ENCODE assay signal across 27 mouse cellular contexts in genomic region chr1:33621791-33622190, GRCm38 (mm10). TPM values are rescaled to one million over a fixed set of nuclear protein-coding genes. Genes with fewer than 3 reads are reported as not detected.
A peak's percentile ranks its signal among the peaks of the same experiment; 100 is the strongest.
DNase-seq lines count a peak whose midpoint lies in the region; ATAC-seq and TF ChIP-seq lines count a peak whose summit lies in the region.
"Had no signal": no experiment of that assay in that cellular context is flagged by ENCODE, and none has a peak within 500 bp of the region (broad histone marks: within the 10 kb centered on the region; RNA-seq: fewer than 3 reads in every experiment).

No protein-coding gene starts in this region.

- peaks cover 53 to 58% of the 10 kb centered on the region in 2 experiments for H3K4me1 ChIP-seq in liver, embryonic 14.5 days (replicated peaks; ENCODE audit: control insufficient read depth in 2 of 2, insufficient read depth in 2 of 2, low read length in 1 of 2)
- H3K4me1 ChIP-seq in liver, postnatal 0 days (ENCODE audit: insufficient read depth): peaks cover 12% of the 10 kb centered on the region
- peaks cover 39% of the 10 kb centered on the region for H3K4me1 ChIP-seq in liver, embryonic 16.5 days (ENCODE audit: control insufficient read depth, low read depth, low read length)
- H3K4me1 ChIP-seq: embryonic facial prominence, embryonic 10.5 days; embryonic facial prominence, embryonic 13.5 days; forebrain, embryonic 10.5 days; heart, embryonic 10.5 days; heart, embryonic 13.5 days; hindbrain, embryonic 12.5 days; hindbrain, embryonic 15.5 days; intestine, embryonic 15.5 days had no signal

- no peaks in the 10 kb centered on the region for H3K9me3 ChIP-seq in liver, embryonic 14.5 days (ENCODE audit: control insufficient read depth, low read length)
- no peaks in the 10 kb centered on the region for H3K9me3 ChIP-seq in liver, postnatal 0 days (ENCODE audit: low read length)
- H3K9me3 ChIP-seq in liver, embryonic 16.5 days (replicated peaks; ENCODE audit: control insufficient read depth, low read length): no peaks in the 10 kb centered on the region
- H3K9me3 ChIP-seq: embryonic facial prominence, embryonic 10.5 days; embryonic facial prominence, embryonic 13.5 days; forebrain, embryonic 10.5 days; forebrain, embryonic 13.5 days; heart, embryonic 10.5 days; heart, embryonic 13.5 days; hindbrain, embryonic 12.5 days; hindbrain, embryonic 15.5 days; intestine, embryonic 15.5 days had no signal

- peaks cover 22% of the 10 kb centered on the region for H3K36me3 ChIP-seq in liver, embryonic 14.5 days (replicated peaks; ENCODE audit: control insufficient read depth, insufficient read depth, low read depth)
- peaks cover 10% of the 10 kb centered on the region for H3K36me3 ChIP-seq in liver, postnatal 0 days (replicated peaks; ENCODE audit: insufficient read depth, low read length)
- H3K36me3 ChIP-seq in liver, embryonic 16.5 days (ENCODE audit: control insufficient read depth, insufficient read depth): peaks cover 9% of the 10 kb centered on the region
- H3K36me3 ChIP-seq: hindbrain, embryonic 12.5 days; hindbrain, embryonic 15.5 days; intestine, embryonic 15.5 days had no signal

- no peak overlapping the region for H3K4me3 ChIP-seq in liver, embryonic 14.5 days (ENCODE audit: insufficient read depth in 1 of 2, low read depth in 2 of 2, low read length in 2 of 2)
- no peak overlapping the region for H3K4me3 ChIP-seq in liver, postnatal 0 days (ENCODE audit: low read depth, low read length)
- H3K4me3 ChIP-seq in liver, embryonic 16.5 days (ENCODE audit: low read depth, low read length): no peak overlapping the region
- H3K4me3 ChIP-seq: embryonic facial prominence, embryonic 10.5 days; embryonic facial prominence, embryonic 13.5 days; erythroblast, embryonic 14.5 days; forebrain, embryonic 10.5 days; forebrain, embryonic 13.5 days; heart, adult 2 months; heart, embryonic 10.5 days; heart, embryonic 13.5 days; hindbrain, embryonic 12.5 days; hindbrain, embryonic 15.5 days; intestine, embryonic 15.5 days had no signal

- peak overlapping the region; percentile 29; the same call in 1 of the 2 replicates for H3K27ac ChIP-seq in liver, embryonic 14.5 days
- no peak overlapping the region for H3K27ac ChIP-seq in liver, postnatal 0 days (ENCODE audit: low read depth)
- peak overlapping the region; percentile 29; the same call in 1 of the 2 replicates for H3K27ac ChIP-seq in liver, embryonic 16.5 days (ENCODE audit: low read length)
- H3K27ac ChIP-seq: embryonic facial prominence, embryonic 10.5 days; embryonic facial prominence, embryonic 13.5 days; forebrain, embryonic 10.5 days; forebrain, embryonic 13.5 days; heart, adult 2 months; heart, embryonic 10.5 days; heart, embryonic 13.5 days; hindbrain, embryonic 12.5 days; hindbrain, embryonic 15.5 days; intestine, embryonic 15.5 days had no signal

- no peak for DNase-seq in liver, embryonic 14.5 days (ENCODE audit: low read depth in 3 of 3, low spot score in 3 of 3)
- DNase-seq in liver, postnatal 0 days: no peak
- DNase-seq in ES-CJ7 (ENCODE audit: low read depth, low spot score) (peak; percentile 60), R1 (ENCODE audit: low read depth, low spot score) (peak; percentile 91)
- no peak for DNase-seq in lung, postnatal 4 days
- no peak for DNase-seq in cerebellum, adult 18-20 months
- DNase-seq: adrenal gland, postnatal 10 days; adrenal gland, postnatal 36 days; cerebellum, adult 2 months; cerebellum, adult 9-11 months; cerebellum, postnatal 25 days; gastrocnemius, postnatal 10 days; gastrocnemius, postnatal 36 days; heart, adult 2 months had no signal

- WGBS in liver, embryonic 14.5 days (ENCODE audit: insufficient replicate concordance): 90% methylated on average over 10 of the region's 10 CpGs
- WGBS in liver, postnatal 0 days (ENCODE audit: insufficient replicate concordance): 88% methylated on average over 10 of the region's 10 CpGs
- 88% methylated on average over 10 of the region's 10 CpGs for WGBS in liver, embryonic 16.5 days (ENCODE audit: insufficient replicate concordance)

- H3K4me2 ChIP-seq in liver, embryonic 14.5 days (ENCODE audit: low read depth): no peak overlapping the region
- H3K4me2 ChIP-seq in liver, postnatal 0 days (ENCODE audit: low read depth, low read length): no peak overlapping the region
- H3K4me2 ChIP-seq in liver, embryonic 16.5 days (ENCODE audit: low read depth, low read length): no peak overlapping the region
- H3K4me2 ChIP-seq: embryonic facial prominence, embryonic 13.5 days; forebrain, embryonic 13.5 days; heart, embryonic 13.5 days; hindbrain, embryonic 12.5 days; hindbrain, embryonic 15.5 days; intestine, embryonic 15.5 days had no signal

- no peaks in the 10 kb centered on the region for H3K27me3 ChIP-seq in liver, embryonic 14.5 days (ENCODE audit: control insufficient read depth, insufficient read depth, low read length)
- H3K27me3 ChIP-seq in liver, postnatal 0 days (ENCODE audit: insufficient read depth, low read length): no peaks in the 10 kb centered on the region
- H3K27me3 ChIP-seq in liver, embryonic 16.5 days (ENCODE audit: control insufficient read depth, insufficient read depth, low read depth, low read length): no peaks in the 10 kb centered on the region
- H3K27me3 ChIP-seq: embryonic facial prominence, embryonic 13.5 days; forebrain, embryonic 13.5 days; heart, embryonic 13.5 days; hindbrain, embryonic 12.5 days; hindbrain, embryonic 15.5 days; intestine, embryonic 15.5 days had no signal

- ATAC-seq in liver, embryonic 14.5 days (ENCODE audit: insufficient read depth): no peak
- no peak for ATAC-seq in liver, postnatal 0 days
- no peak for ATAC-seq in liver, embryonic 16.5 days (ENCODE audit: low read depth)
- ATAC-seq: CD4-positive, CD25-positive, alpha-beta regulatory T cell, adult 4 months; forebrain, embryonic 13.5 days; forebrain, embryonic 16.5 days; intestine, embryonic 15.5 days had no signal

- H3K9ac ChIP-seq in liver, embryonic 14.5 days (replicated peaks): no peak overlapping the region
- no peak overlapping the region for H3K9ac ChIP-seq in liver, postnatal 0 days (replicated peaks)
- H3K9ac ChIP-seq in liver, embryonic 16.5 days (ENCODE audit: low read depth, low read length): no peak overlapping the region
- H3K9ac ChIP-seq: embryonic facial prominence, embryonic 13.5 days; forebrain, embryonic 13.5 days; heart, embryonic 13.5 days; hindbrain, embryonic 12.5 days; hindbrain, embryonic 15.5 days; intestine, embryonic 15.5 days had no signal

- no peak for TF ChIP-seq CTCF in liver, embryonic 14.5 days (IDR thresholded peaks at IDR 0.05; ENCODE audit: low read depth)
- TF ChIP-seq CTCF in liver, postnatal 0 days (IDR thresholded peaks at IDR 0.05; ENCODE audit: low read depth): no peak

- TF ChIP-seq EP300 in liver, embryonic 14.5 days (IDR thresholded peaks at IDR 0.05; ENCODE audit: low read depth): no peak
- no peak for TF ChIP-seq EP300 in liver, postnatal 0 days (IDR thresholded peaks at IDR 0.05; ENCODE audit: low read depth)

RNA-seq across cellular contexts. Expression of gene Prim2, which starts 47.8 kb away (rescaled TPM):
- polyA plus RNA-seq in liver, embryonic 14.5 days (2012; rRNA removed): 23.4 and 34.1 TPM in 2 replicates
- 38.1 and 40.7 TPM in 2 replicates for polyA plus RNA-seq in liver, embryonic 14.5 days (2014; fragmentation: Nextera tagmentation; extraction: Ambion mirVana)
- 14.1 and 15.7 TPM in 2 replicates for polyA plus RNA-seq in liver, postnatal 0 days (2015; fragmentation: Nextera tagmentation; extraction: Ambion mirVana)
- 27.4 and 30.4 TPM in 2 replicates for polyA plus RNA-seq in liver, embryonic 16.5 days (2015; fragmentation: Nextera tagmentation; extraction: Ambion mirVana)

Comparison
In these comparisons a context has a peak if more than half of its experiments do, and no peak if none do; other contexts are left out.
1. DNase-seq: peak in ES-CJ7 (single experiment) and R1 (single experiment); none in liver, embryonic 14.5 days (0 of 3), liver, postnatal 0 days (single experiment), lung, postnatal 4 days (0 of 2) and cerebellum, adult 18-20 months (0 of 2).